Mouse (Mus musculus): ENCODE measurements at regions not wholly inside any gene's neighbourhood (a gene's known extent, or its start where the extent isn't known, plus 50 kb on each side); places are given as distances from the start of the nearest gene placed in this dataset.
A peak's percentile ranks its signal among the peaks of the same experiment; 100 is the strongest.

DNA sequence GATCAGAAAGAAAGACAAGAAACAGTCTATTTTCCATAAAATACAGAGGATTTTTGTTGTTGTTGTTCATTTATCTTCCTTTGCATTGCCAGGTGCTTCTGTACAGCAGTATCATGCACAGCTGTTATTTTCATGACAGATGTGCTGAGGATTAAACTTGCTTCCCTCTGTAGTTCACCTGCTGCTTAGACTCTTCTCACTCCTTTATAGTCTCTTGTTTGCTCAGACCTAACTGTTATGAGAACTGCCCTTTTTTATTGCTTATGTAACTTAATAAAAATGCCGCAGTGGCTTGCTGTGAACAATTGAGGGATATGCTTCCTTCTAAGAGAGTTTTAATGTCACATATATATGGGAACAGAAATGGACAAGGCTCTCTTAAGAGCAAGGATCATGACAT, 467.1 kb downstream of the Adcyap1 start:
- no peak for DNase-seq (ENCODE audit: low spot score)

DNA sequence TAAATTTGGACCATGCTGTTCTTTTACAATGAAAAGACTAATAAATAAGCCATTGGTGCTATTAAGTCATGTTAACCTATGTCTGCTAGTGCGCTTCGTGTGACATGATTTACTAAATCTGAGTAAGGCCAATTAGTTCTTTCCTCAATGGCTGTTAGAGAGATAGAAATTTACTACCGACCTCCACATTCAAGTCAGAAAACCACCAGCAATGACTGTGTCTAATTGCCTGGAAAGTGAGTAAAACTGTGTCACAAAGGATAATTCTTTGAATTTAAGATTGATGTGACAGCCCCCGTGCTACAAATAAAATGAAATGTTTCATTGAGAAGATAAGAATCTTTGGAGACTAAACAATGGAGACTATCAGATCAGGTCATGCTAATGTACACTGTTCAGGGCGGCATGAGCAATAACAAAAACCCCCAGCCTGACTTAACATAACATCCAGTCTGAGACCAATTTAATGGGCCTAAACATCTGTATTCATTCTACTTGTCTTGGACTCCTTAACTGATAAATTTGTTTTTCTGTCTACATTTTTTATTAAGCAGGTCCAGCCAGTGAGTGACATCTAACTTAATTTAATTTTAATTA, 477.6 kb downstream of the Adcyap1 start:
- DNase-seq (ENCODE audit: low spot score): no peak

- no peak for DNase-seq (ENCODE audit: low spot score)
Observed at GRCm38 (mm10) chr17:93700685-93701084, 501.9 kb downstream of the Adcyap1 start.

DNA sequence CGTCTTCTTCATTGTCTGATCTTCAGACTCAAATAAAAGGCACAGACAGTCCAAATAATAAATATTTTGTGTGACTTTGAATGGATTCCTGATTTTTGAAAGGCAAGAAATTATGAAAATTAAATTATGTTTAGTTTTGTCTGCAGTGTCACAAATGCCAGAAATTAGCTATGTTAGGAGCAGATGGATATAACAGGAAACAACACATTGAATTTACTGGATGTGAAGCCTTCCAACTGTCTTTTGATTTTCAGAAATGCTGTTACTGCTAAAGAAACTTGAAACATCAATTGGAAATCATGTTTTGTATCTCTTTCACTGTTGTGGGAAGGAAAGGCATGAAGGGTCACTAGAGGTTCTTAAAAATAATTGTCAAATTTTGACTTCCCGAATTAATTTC, 518.8 kb downstream of the Adcyap1 start:
- DNase-seq (ENCODE audit: low spot score): no peak

DNA sequence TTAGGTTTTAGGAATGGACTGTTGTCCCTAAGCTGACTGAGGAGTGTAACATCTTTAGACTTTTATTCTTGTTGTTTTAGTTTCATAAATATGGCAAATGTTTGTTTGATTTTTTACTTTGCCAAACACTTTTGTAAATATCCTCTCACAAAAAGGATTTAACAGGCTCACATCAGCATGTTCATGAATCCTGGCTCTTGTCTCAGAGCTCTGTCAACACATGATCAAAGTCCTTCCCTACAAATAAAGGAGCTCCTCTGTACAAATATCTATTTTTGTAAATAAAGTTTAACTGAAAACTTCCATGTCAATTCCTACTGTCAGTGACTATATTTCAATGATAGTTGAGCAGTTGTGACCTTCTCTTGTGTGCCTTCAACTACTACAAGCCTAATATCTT, 542.5 kb downstream of the Adcyap1 start:
- no peak for DNase-seq (ENCODE audit: low spot score)

DNA sequence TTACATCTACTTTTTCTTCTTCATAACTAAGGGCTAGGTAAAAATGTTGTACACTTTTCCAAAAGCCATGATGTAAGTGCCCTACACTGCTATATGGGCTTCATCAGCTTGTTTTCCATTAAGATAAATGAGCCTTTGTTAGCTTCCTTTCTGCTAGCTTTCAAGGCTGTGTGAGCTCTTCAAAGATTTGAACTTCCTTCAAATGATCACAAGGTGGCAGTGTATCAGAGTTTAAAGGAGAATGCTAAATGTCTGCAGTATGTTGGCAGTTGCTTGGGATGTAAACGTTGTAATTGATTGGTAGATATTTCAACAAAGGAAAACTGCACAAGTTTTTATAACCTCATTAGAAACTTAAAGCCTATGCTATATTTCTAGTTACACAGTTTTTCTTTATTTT, 563.5 kb downstream of the Adcyap1 start:
- DNase-seq (ENCODE audit: low spot score): peak; percentile 4
